Mouse (Mus musculus) spleen, embryonic (tissue): ENCODE measurements at regions not wholly inside any gene's neighbourhood (a gene's known extent, or its start where the extent isn't known, plus 50 kb on each side); places are given as distances from the start of the nearest gene placed in this dataset.

Experiments used
- CTCF ChIA-PET: fragments of 350-600 bp; sonication (Branson Sonifier 250); formaldehyde crosslinking; loops from one replicate; lab custom pipeline; 2022; lab: Charles Lee

DNA sequence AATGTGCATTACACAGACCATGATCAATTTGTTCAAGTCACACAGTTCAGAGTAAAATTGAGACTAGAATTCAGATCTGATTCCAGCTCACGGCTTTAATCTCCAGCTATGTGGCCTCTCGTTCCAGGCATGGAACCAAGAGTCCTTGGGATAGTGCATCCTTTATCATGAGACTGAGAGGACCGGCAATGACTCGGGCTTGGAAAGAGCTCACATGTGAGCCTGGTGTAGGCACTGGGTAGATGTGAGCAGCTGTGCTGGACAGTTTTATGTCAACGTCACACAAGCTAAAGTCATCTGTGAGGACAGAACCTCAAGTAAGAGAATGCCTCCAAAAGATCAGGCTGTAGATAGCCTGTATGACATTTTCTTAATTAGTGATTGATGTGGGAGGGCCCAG, 228.3 kb downstream of the Plpp3 start:
- CTCF ChIA-PET, result no interaction called here

- CTCF ChIA-PET, result no interaction called here
Observed at GRCm38 (mm10) chr4:105390378-105390777, 233.2 kb downstream of the Plpp3 start.

- CTCF ChIA-PET, result no interaction called here
Observed at GRCm38 (mm10) chr4:105394366-105394765, 237.2 kb downstream of the Plpp3 start.

GRCm38 (mm10) chr4:105397451-105397850, 240.3 kb downstream of the Plpp3 start:
- CTCF ChIA-PET, result no interaction called here

DNA sequence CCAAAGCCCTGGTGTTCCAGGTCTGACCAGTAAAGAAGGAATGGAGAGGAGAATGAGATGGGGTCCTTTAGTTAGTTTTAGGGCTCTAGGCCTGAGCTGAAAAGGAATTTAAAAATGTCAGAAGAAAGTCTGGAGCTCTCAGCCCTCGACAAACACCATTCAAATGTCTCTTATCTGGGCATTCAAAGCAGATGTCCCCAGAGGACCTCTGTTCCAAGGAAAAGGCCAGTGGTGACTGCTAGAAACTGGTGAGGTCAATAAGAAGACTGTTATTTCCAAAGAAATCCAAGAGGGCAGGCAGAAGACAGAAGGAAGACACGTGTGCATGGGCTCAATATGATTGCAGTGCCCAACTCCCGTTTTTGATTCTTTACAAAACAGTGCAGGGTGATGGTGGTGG, 244.9 kb downstream of the Plpp3 start:
- CTCF ChIA-PET, result no interaction called here

DNA sequence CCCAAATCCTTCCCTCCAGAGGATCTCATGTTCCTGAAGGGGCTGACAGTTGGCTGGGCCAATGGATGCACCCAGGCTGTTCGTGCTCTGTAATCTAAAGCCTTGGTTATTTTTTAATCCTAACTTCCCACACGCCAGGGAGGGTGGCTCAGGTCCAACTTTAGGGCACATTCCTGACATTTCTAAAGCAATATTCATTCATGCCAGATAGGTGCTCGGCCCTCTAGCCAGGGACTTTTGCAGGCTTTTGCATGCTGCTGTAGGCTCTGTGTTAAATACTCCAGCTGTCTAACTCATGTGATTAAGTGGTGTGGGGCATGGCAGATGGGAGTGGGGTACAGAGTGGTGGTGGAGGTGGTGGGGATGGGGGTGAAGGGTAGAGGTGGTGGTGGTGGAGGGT, 246.0 kb downstream of the Plpp3 start:
- CTCF ChIA-PET, result no interaction called here

DNA sequence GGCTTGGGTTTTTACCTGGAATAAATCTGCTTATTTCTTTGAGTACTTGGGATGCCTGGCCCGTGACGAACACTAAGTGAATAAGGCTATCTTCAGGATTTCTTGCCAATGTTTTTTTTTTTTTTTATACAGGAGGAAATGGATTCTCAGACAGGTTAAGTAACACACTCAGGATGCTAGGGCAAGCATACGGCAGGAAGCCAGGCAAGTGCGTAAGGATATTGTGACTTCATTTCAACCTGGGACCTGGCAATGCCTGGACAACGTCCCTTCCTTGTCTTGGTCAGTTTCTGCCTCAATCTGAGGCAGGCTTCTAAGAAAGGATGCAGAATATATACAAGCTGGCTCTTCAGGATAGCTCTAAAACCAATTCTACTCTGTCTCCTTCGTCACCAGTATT, 246.5 kb downstream of the Plpp3 start:
- CTCF ChIA-PET, result no interaction called here

DNA sequence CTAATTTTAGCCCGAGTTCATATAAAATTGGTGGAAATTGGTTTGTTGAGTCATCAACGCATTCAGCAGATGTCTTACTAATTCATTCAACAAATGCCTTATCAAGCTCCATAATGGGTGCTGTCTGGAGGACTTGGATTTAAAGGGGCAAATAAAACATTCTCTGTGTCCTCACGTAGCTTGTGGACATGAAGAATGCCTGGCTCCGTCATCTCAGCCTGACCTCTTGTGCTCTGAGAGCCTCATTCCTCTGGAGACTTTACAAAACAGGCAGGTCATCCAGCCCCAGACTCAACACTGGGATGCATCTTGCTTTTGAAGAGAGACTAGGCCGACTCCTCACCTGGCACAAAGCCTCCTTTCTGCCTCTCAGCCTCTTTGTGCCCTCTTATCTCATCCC, 248.6 kb downstream of the Plpp3 start:
- CTCF ChIA-PET, result no interaction called here

DNA sequence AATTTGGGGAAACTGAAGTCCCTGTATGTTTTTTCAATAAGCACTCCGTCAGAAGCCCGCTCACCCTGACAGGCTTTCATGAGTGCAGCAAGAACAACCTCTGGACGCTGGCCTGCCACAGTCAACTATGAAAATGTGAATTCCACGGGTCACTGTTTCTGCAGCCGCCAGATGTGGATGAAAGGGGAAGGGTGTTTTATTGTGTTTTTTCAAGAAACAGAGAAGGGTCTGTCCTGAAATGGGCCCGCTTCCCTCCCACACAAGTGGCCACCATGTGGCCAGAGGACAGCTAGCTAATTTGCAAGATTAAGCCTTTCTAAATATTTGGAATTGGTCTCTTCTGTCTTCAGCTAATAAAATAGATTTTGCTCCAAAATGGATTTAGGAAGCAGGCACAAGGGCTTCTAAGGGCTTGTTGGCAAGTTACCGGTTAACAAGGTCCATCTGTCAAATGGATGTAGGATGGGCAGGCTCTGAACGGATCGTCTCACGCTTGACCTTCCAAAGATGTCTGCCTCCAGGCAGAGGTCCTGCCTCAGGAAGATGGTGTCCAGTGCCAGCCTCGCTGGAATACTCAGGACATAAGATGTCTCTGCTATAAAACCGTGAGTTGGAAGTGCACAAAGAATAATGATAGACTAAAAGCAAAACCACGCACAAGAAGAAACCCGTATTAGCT, 249.8 kb downstream of the Plpp3 start:
- CTCF ChIA-PET, result no interaction called here

DNA sequence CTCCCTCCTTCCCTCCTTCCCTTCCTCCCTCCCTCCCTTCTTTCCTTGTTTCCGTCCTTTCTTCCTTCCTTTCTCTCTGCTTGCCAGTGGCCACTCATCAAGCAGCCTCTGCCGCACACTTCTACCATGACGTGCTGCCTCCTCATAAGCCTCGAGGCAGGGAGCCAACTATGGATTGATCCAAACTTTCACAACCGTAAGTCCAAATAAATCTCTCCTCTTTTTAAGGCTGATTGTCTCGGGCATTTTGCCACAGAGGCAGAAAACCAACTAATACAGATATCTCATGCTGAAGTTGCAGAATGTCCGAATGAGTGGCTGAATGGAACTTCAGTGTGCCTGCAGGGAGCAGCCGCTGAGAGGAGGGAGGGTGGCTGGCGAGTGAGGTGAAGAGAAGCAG, 251.7 kb downstream of the Plpp3 start:
- CTCF ChIA-PET, result interaction anchor here (0.5 kb wide), 1 partner anchor 1815 kb away, joined by 3 read pairs; no protein-coding TSS in a partner anchor

DNA sequence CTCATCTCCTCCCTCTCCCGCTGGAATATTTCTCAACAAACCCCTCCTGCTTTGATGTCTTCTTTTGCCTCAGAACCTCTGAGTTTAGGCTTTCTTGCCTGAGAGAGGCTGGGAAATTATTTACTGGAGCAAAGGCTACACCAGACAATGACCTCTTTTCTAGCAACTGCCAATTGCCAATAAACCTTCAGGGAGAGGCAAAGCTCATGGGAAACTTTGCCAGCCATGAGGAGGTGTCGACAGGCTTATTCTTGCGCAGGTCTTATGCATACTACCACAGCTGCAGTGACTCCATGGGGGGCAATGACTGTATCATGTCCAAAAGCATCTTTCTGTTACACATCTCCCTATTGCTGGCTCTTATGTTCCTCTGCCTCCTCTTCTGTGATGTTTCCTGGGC, 260.0 kb downstream of the Plpp3 start:
- CTCF ChIA-PET, result no interaction called here

DNA sequence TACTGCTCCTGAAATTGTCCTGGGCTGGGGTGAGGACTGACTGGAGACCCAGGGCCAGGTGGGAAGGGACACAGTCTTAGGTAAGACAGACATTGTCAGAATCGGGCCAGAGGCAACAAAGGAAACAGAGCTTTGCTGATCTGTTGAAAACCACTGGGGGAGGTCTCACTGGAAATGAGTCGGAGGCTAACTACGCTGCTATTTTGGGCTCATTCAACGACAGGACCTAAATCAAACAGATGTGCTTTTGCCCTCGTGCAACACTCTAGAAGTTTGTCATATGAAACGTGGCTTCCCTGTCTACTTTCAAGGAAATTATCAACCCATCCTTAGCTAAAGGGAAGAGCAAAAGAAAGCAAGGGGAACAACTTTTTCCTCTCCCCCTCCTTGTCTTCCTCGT, 265.3 kb downstream of the Plpp3 start:
- CTCF ChIA-PET, result no interaction called here

GRCm38 (mm10) chr4:105423727-105424201, 266.6 kb downstream of the Plpp3 start:
- CTCF ChIA-PET, result no interaction called here

- CTCF ChIA-PET, result no interaction called here
Observed at GRCm38 (mm10) chr4:105425086-105425485, 267.9 kb downstream of the Plpp3 start.

GRCm38 (mm10) chr4:105427581-105427980, 270.4 kb downstream of the Plpp3 start:
- CTCF ChIA-PET, result no interaction called here

DNA sequence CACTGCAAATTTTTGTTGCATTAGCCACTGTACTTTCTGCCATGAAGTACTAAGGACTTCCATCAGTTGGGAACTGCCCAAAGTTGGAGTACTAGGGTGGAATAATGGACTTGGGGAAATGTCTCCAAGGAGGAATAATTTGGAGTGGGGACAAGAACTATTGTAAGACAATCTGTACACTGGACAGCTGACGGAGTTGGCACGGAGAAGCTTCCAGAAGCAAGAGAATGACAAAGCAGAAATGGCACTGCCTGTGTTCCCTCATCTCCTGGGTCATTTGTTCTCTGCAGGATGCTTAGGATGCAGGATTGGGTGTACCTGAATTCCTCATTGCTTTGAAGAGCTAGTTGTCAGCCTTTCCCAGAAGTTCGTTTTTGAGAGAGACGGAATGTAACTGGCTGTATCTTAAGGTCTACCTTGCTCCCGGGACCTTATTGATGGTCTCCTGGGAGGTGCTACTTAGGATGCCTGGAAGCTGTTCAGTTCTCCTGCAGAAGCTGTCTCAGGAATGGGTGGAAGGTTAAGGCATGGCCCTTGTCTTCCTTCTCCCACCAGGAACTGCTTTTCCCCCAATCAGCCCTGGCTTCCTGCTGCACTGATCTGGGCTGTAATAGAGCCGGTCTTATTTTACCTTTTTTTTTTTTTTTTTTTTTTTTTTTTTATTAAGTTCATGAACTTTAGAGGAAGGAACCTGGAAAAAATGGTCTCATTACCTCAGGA, 272.4 kb downstream of the Plpp3 start:
- CTCF ChIA-PET, result no interaction called here

GRCm38 (mm10) chr4:105432461-105432860, 275.3 kb downstream of the Plpp3 start:
- CTCF ChIA-PET, result no interaction called here

DNA sequence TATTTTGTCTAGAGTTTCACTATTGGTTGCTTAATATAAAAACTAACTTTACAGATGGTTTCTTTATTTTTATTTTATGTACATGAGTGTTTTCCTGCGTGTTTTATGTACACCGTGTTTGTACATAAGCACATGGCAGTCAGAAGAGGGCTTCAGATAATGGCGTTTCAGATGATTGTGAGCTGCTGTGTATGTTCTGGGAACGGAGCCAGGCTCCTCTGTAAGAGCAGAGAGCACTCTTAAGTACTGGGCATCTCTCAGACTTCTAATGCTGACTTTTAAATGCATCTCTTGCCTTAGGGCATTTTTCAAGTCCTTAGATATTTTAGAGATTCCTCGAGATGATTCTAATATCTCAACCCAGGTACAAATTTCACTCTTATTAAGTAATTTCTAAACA, 280.0 kb downstream of the Plpp3 start:
- CTCF ChIA-PET, result no interaction called here

DNA sequence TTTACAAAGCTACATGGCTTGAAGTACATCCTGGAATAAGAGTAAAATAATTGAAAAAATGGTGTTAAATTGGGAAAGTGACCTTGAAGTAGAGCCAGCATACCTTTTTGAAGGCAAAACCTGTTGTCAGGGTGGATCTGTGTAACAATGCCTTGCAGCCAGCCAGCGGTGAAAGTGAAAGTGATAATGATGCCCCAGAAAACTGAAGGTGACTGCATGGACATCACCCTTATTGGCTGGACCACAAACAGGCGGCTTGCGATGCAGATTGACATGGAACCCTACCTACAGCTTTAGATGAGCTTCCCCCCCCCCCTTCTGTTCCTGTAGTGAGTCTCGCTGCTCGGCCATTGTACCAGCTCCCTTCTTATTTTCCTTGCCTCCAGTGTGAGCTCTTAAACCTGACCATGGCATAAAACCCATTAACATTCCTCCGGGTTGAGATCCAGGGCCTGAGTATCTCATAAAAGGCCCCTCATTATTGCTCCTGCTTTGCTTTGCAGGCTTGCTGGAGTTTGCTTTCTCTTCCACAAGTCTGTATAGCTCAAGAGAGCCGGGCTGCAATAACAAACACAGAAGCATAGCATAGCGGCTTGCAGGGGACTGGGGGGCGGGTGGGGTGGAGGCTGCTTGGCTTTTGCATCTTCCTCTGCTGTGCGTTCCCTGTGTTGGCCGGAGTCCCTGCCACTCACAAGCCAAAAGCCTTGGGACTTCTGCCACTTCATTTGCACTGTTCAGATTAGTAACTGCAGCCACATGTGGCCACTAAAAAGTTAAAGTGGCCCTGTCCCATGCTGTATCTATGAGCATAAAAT, 292.1 kb downstream of the Plpp3 start:
- CTCF ChIA-PET, result no interaction called here

GRCm38 (mm10) chr4:105450881-105451280, 293.7 kb downstream of the Plpp3 start:
- CTCF ChIA-PET, result no interaction called here

DNA sequence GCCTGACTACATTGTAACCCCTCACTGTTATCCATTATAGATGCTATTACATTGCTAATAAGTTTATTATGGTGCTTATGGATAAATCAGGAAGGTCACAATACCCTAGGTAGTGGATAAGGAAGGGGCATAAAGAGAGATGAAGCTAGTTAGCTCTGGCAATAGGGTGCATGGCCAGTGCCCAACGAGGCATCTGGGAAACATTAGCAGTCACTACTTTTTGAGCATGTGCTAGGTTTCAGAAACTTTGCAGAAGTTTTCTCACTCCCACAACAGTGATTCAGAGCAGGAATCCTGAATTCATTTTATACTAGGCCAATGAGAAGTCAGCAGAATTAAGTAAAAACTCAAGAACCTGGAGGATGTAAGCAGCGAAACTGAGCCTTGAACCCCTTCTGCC, 294.7 kb downstream of the Plpp3 start:
- CTCF ChIA-PET, result no interaction called here

- CTCF ChIA-PET, result no interaction called here
Observed at GRCm38 (mm10) chr4:105456955-105457621, 299.9 kb downstream of the Plpp3 start.
